Mouse (Mus musculus) stomach, embryonic 14.5 days (tissue): ENCODE data around the gene Tra2a. TPM values are rescaled to one million over a fixed set of nuclear protein-coding genes. Genes with fewer than 3 reads are reported as not detected.
A peak's percentile ranks its signal among the peaks of the same experiment; 100 is the strongest.

Source experiments
- ATAC-seq: fragments of 200-750 bp; cut with Nextera tagmentation; 2 replicates; pipeline ENCODE4 v1.8.0; 2017; ENCODE audit warnings: low read depth, moderate TSS enrichment; ENCODE audit not compliant: insufficient number of reproducible peaks, insufficient read depth, low FRiP score
- H3K27ac ChIP-seq: fragments of 300-500 bp; sonication (generic); 2 replicates; pipeline ENCODE4 v1.5.1; 2014; ENCODE audit warnings: mild to moderate bottlenecking, low read length, moderate library complexity, mixed read lengths
- H3K27me3 ChIP-seq: fragments of 300-500 bp; sonication (generic); 2 replicates; pipeline ENCODE4 v1.6.1; 2014; ENCODE audit warnings: low read length, control low read depth, mixed read lengths; ENCODE audit not compliant: control insufficient read depth, insufficient read depth
- H3K36me3 ChIP-seq: fragments of 300-500 bp; sonication (generic); 2 replicates; pipeline ENCODE4 v1.6.1; 2014; ENCODE audit warnings: mild to moderate bottlenecking, control low read depth, low read length, moderate library complexity, mixed read lengths; ENCODE audit not compliant: control insufficient read depth, insufficient read depth
- H3K4me1 ChIP-seq: fragments of 300-500 bp; sonication (generic); 2 replicates; pipeline ENCODE4 v1.6.1; 2014; ENCODE audit warnings: low read length, control low read depth, mixed read lengths; ENCODE audit not compliant: control insufficient read depth, insufficient read depth
- H3K4me2 ChIP-seq: fragments of 300-500 bp; sonication (generic); replicated peaks from 2 replicates; pipeline ENCODE4 v1.6.1; 2014; ENCODE audit warnings: low read depth, low read length, control low read depth
- H3K4me3 ChIP-seq: fragments of 300-500 bp; sonication (generic); 2 replicates; pipeline ENCODE4 v1.5.1; 2014; ENCODE audit warnings: low read depth, low read length, control low read depth
- H3K9ac ChIP-seq: fragments of 300-500 bp; sonication (generic); replicated peaks from 2 replicates; pipeline ENCODE4 v1.6.1; 2014; ENCODE audit warnings: low read depth, mild to moderate bottlenecking, control low read depth, low read length, moderate library complexity, mixed read lengths
- H3K9me3 ChIP-seq: fragments of 300-500 bp; sonication (generic); 2 replicates; pipeline ENCODE4 v1.6.1; 2016; ENCODE audit warnings: low read depth, low read length, control low read depth; ENCODE audit not compliant: control insufficient read depth
- WGBS: fragments of 180-500 bp; shearing (Covaris S2); extraction: QIAGEN DNeasy Blood & Tissue Kit; methylation state at CpG from one replicate; pipeline ENCODE4 v1.1.7; 2014; 5-methylcytosine and 5-hydroxymethylcytosine counted together
- polyA plus RNA-seq: library from polyadenylated mRNA; unstranded; fragments of >200 nt; fragmentation: Nextera tagmentation; extraction: Ambion mirVana; gene quantifications from 2 replicates; pipeline ENCODE4 v1.2.1, GENCODE M21; 2014

The Tra2a gene
- polyA plus RNA-seq, 1 experiment from 2014 or later = 65.1 TPM

GRCm38 (mm10) chr6:49252207-49252606 lies 11.6 kb downstream of the Tra2a start:
- no peaks in the 10 kb centered on the region for H3K4me1 ChIP-seq
- no peak overlapping the region for H3K4me2 ChIP-seq
- H3K27ac ChIP-seq = no peak overlapping the region
- peaks cover 26% of the 10 kb centered on the region for H3K36me3 ChIP-seq
- H3K4me3 ChIP-seq = no peak overlapping the region
- no peak for ATAC-seq
- no peaks in the 10 kb centered on the region for H3K9me3 ChIP-seq
- 79% methylated on average over 8 of the region's 8 CpGs for WGBS
- H3K27me3 ChIP-seq = no peaks in the 10 kb centered on the region
- H3K9ac ChIP-seq = no peak overlapping the region

GRCm38 (mm10) chr6:49251199-49251598 lies 12.6 kb downstream of the Tra2a start:
- WGBS = 95% methylated on average over 2 of the region's 2 CpGs
- Histone ChIP-seq H3K36me3 (peaks cover 32% of the 10 kb centered on the region), H3K9ac (no peak overlapping the region), H3K4me3 (no peak overlapping the region), H3K9me3 (no peaks in the 10 kb centered on the region), H3K4me1 (no peaks in the 10 kb centered on the region), H3K4me2 (no peak overlapping the region), H3K27ac (no peak overlapping the region), H3K27me3 (no peaks in the 10 kb centered on the region)
- no peak for ATAC-seq

GRCm38 (mm10) chr6:49247246-49247645 lies 16.6 kb downstream of the Tra2a start:
- H3K9ac ChIP-seq = no peak overlapping the region
- H3K4me1 ChIP-seq = no peaks in the 10 kb centered on the region
- H3K4me2 ChIP-seq = no peak overlapping the region
- H3K27me3 ChIP-seq = no peaks in the 10 kb centered on the region
- no peaks in the 10 kb centered on the region for H3K9me3 ChIP-seq
- WGBS = 58% methylated on average over 2 of the region's 2 CpGs
- H3K36me3 ChIP-seq = peaks cover 60% of the 10 kb centered on the region
- no peak overlapping the region for H3K27ac ChIP-seq
- no peak overlapping the region for H3K4me3 ChIP-seq
- no peak for ATAC-seq

GRCm38 (mm10) chr6:49242331-49242730 lies 21.5 kb downstream of the Tra2a start:
- H3K9me3 ChIP-seq = no peaks in the 10 kb centered on the region
- no peaks in the 10 kb centered on the region for H3K4me1 ChIP-seq
- no peaks in the 10 kb centered on the region for H3K27me3 ChIP-seq
- H3K27ac ChIP-seq = no peak overlapping the region
- H3K4me2 ChIP-seq = no peak overlapping the region
- peaks cover 37% of the 10 kb centered on the region for H3K36me3 ChIP-seq
- H3K9ac ChIP-seq = no peak overlapping the region
- 90% methylated on average over 1 of the region's 1 CpGs for WGBS
- H3K4me3 ChIP-seq = no peak overlapping the region
- ATAC-seq = no peak

GRCm38 (mm10) chr6:49241562-49241961 lies 22.3 kb downstream of the Tra2a start:
- H3K4me3 ChIP-seq = no peak overlapping the region
- 100% methylated on average over 1 of the region's 1 CpGs for WGBS
- no peak overlapping the region for H3K4me2 ChIP-seq
- peaks cover 34% of the 10 kb centered on the region for H3K36me3 ChIP-seq
- no peak overlapping the region for H3K9ac ChIP-seq
- no peaks in the 10 kb centered on the region for H3K9me3 ChIP-seq
- no peaks in the 10 kb centered on the region for H3K4me1 ChIP-seq
- ATAC-seq = no peak
- no peaks in the 10 kb centered on the region for H3K27me3 ChIP-seq
- no peak overlapping the region for H3K27ac ChIP-seq

GRCm38 (mm10) chr6:49236331-49236730 lies 27.5 kb downstream of the Tra2a start:
- Histone ChIP-seq H3K4me2 (no peak overlapping the region), H3K9me3 (no peaks in the 10 kb centered on the region), H3K4me1 (no peaks in the 10 kb centered on the region), H3K27me3 (no peaks in the 10 kb centered on the region), H3K27ac (no peak overlapping the region), H3K36me3 (no peaks in the 10 kb centered on the region), H3K4me3 (no peak overlapping the region), H3K9ac (no peak overlapping the region)
- WGBS = 54% methylated on average over 9 of the region's 9 CpGs
- ATAC-seq = peak; percentile 100

GRCm38 (mm10) chr6:49233356-49233755 lies 30.5 kb downstream of the Tra2a start:
- no peak overlapping the region for H3K4me2 ChIP-seq
- no peak for ATAC-seq
- no peak overlapping the region for H3K27ac ChIP-seq
- H3K36me3 ChIP-seq = no peaks in the 10 kb centered on the region
- no peaks in the 10 kb centered on the region for H3K9me3 ChIP-seq
- no peaks in the 10 kb centered on the region for H3K27me3 ChIP-seq
- H3K4me1 ChIP-seq = no peaks in the 10 kb centered on the region
- no peak overlapping the region for H3K9ac ChIP-seq
- H3K4me3 ChIP-seq = no peak overlapping the region
- 55% methylated on average over 4 of the region's 4 CpGs for WGBS

GRCm38 (mm10) chr6:49228126-49228679 lies 35.6 kb downstream of the Tra2a start:
- no peaks in the 10 kb centered on the region for H3K4me1 ChIP-seq
- 16% methylated on average over 7 of the region's 7 CpGs for WGBS
- no peak overlapping the region for H3K27ac ChIP-seq

GRCm38 (mm10) chr6:49227184-49227735 lies 36.6 kb downstream of the Tra2a start:
- no peak overlapping the region for H3K4me2 ChIP-seq
- H3K4me3 ChIP-seq = no peak overlapping the region
- 8% methylated on average over 15 of the region's 15 CpGs for WGBS
- H3K36me3 ChIP-seq = no peaks in the 10 kb centered on the region
- no peaks in the 10 kb centered on the region for H3K4me1 ChIP-seq
- H3K9me3 ChIP-seq = no peaks in the 10 kb centered on the region
- no peak overlapping the region for H3K9ac ChIP-seq
- no peak overlapping the region for H3K27ac ChIP-seq
- no peaks in the 10 kb centered on the region for H3K27me3 ChIP-seq
- ATAC-seq = no peak

More at GRCm38 (mm10) chr6:49228126-49228679, 35.6 kb downstream of the Tra2a start:
- no peak overlapping the region for H3K4me2 ChIP-seq
- H3K36me3 ChIP-seq = no peaks in the 10 kb centered on the region
- ATAC-seq = no peak
- H3K9me3 ChIP-seq = no peaks in the 10 kb centered on the region
- no peak overlapping the region for H3K4me3 ChIP-seq
- no peak overlapping the region for H3K9ac ChIP-seq
- no peaks in the 10 kb centered on the region for H3K27me3 ChIP-seq
